Mouse (Mus musculus): Measurements from ENCODE around the gene Hexim1.

The Hexim1 gene

GRCm38 (mm10) chr11:103098531-103099190 is 17.4 kb upstream of the Hexim1 start:
- no peak for DNase-seq (ENCODE audit: low spot score)

GRCm38 (mm10) chr11:103099352-103099940 is 16.6 kb upstream of the Hexim1 start:
- DNase-seq (ENCODE audit: low spot score): no peak

GRCm38 (mm10) chr11:103100361-103100760 is 15.7 kb upstream of the Hexim1 start:
- DNase-seq (ENCODE audit: low spot score): no peak

- DNase-seq (ENCODE audit: low spot score): no peak
Observed at GRCm38 (mm10) chr11:103101481-103101865, 14.6 kb upstream of the Hexim1 start, which contains the start of the genes Plcd3 and Acbd4. Gene Plcd3, minus strand, starts transcription at chr11:103101658. Gene Acbd4, plus strand, starts transcription at chr11:103101682.

- no peak for DNase-seq (ENCODE audit: low spot score)
Observed at GRCm38 (mm10) chr11:103101866-103102501, 14.0 kb upstream of the Hexim1 start.

- DNase-seq (ENCODE audit: low spot score): peak; percentile 95
Observed at GRCm38 (mm10) chr11:103102725-103103349, 13.2 kb upstream of the Hexim1 start.

- DNase-seq (ENCODE audit: low spot score): no peak
Observed at GRCm38 (mm10) chr11:103103621-103104020, 12.4 kb upstream of the Hexim1 start.

- no peak for DNase-seq (ENCODE audit: low spot score)
Observed at GRCm38 (mm10) chr11:103104469-103104868, 11.6 kb upstream of the Hexim1 start.

- no peak for DNase-seq (ENCODE audit: low spot score)
Observed at GRCm38 (mm10) chr11:103105180-103105725, 10.8 kb upstream of the Hexim1 start.

GRCm38 (mm10) chr11:103105810-103106209 is 10.2 kb upstream of the Hexim1 start:
- DNase-seq (ENCODE audit: low spot score): no peak

- no peak for DNase-seq (ENCODE audit: low spot score)
Observed at GRCm38 (mm10) chr11:103106386-103106785, 9.6 kb upstream of the Hexim1 start.

GRCm38 (mm10) chr11:103111301-103111700 is 4.7 kb upstream of the Hexim1 start:
- DNase-seq (ENCODE audit: low spot score): no peak

- no peak for DNase-seq (ENCODE audit: low spot score)
Observed at GRCm38 (mm10) chr11:103111881-103112551, 4.0 kb upstream of the Hexim1 start.

- DNase-seq (ENCODE audit: low spot score): no peak
Observed at GRCm38 (mm10) chr11:103112552-103112912, 3.5 kb upstream of the Hexim1 start.

- no peak for DNase-seq (ENCODE audit: low spot score)
Observed at GRCm38 (mm10) chr11:103113005-103113404, 3.0 kb upstream of the Hexim1 start.

- DNase-seq (ENCODE audit: low spot score): no peak
Observed at GRCm38 (mm10) chr11:103113771-103114170, 2.3 kb upstream of the Hexim1 start.

- DNase-seq (ENCODE audit: low spot score): no peak
Observed at GRCm38 (mm10) chr11:103114270-103114943, 1.6 kb upstream of the Hexim1 start.

- DNase-seq (ENCODE audit: low spot score): no peak
Observed at GRCm38 (mm10) chr11:103115163-103116007, 646 bp upstream of the Hexim1 start.

- DNase-seq (ENCODE audit: low spot score): no peak
Observed at GRCm38 (mm10) chr11:103116959-103117590, 1.0 kb downstream of the Hexim1 start.

GRCm38 (mm10) chr11:103117591-103118009 is 1.6 kb downstream of the Hexim1 start:
- no peak for DNase-seq (ENCODE audit: low spot score)

All from left cerebral cortex, adult 11 months (tissue).